Mouse (Mus musculus): ENCODE data around the gene Olfr385. TPM values are rescaled to one million over a fixed set of nuclear protein-coding genes. Genes with fewer than 3 reads are reported as not detected.
"Not testable (repeated sequence)": the region's sequence is repeated elsewhere in the genome, so short reads cannot be mapped to it uniquely, and the experiment has no call there.

Olfr385 gene
- not detected in 2 replicates for polyA plus RNA-seq (2015; fragmentation: Nextera tagmentation; extraction: Ambion mirVana)

DNA sequence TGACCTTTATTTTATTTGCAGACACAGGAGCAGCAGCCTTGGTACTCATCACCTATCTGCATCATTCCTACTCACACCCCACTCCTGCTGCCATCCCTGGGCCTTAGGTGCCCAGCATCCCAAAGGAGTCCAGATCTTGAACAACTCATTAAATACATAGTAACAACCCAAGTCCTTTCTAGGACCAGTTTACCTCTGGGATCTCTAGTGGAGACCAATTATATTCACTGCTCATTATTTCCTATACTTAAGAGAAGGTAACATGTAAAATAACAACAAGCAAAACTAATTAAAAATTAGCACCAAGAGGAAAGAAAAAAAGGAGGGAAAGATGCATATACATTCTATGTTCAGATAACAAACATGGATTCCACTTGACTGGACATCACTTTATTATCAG is at the start of gene Olfr385:
Gene Olfr385, minus strand, starts transcription at position 101 of the 400 bp plus-strand sequence.
- H3K9me3 ChIP-seq (ENCODE audit: control insufficient read depth, low read length): no peaks in the 10 kb centered on the region

DNA sequence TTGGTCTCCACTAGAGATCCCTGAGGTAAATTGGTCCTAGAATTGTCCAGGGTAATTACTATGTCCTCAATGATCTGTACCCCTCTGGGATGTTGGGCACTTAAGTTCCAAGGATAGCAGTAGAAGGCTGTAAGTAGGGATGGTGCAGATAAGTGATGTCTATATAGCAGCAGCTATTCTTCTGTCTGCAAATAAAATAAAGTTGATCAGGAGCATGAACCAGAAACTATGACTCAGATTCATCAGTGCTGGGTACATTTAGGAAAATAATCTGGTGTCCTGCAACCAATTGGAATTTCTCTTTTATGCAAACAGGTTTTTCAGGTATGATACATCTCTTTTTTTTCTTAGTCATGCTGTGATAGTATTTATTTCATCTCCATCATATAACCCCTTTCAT is 5.5 kb upstream of the Olfr385 start, which contains the start of gene Olfr384:
Gene Olfr384, plus strand, starts transcription at position 301 of the 400 bp plus-strand sequence.
- Histone ChIP-seq H3K9ac (ENCODE audit: low read length) (no peak within 1 kb of the TSS), H3K36me3 (ENCODE audit: control insufficient read depth, insufficient read depth, low read length) (no peaks in the 10 kb centered on the region), H3K27ac (ENCODE audit: low read length) (no peak within 1 kb of the TSS), H3K27me3 (ENCODE audit: control insufficient read depth, insufficient read depth, low read depth, low read length) (no peaks in the 10 kb centered on the region), H3K4me3 (ENCODE audit: low read length) (no peak within 1 kb of the TSS), H3K4me2 (ENCODE audit: low read depth, low read length) (no peak within 1 kb of the TSS), H3K9me3 (ENCODE audit: control insufficient read depth, low read length) (no peaks in the 10 kb centered on the region), H3K4me1 (replicated peaks; ENCODE audit: control insufficient read depth, insufficient read depth, low read length) (no peaks in the 10 kb centered on the region)
- ATAC-seq (ENCODE audit: low read depth): no peak

More for the DNA sequence above, at the start of gene Olfr385:
- H3K27ac ChIP-seq (ENCODE audit: low read length): no peak within 1 kb of the TSS
- H3K9ac ChIP-seq (ENCODE audit: low read length): no peak within 1 kb of the TSS
- H3K4me3 ChIP-seq (ENCODE audit: low read length): no peak within 1 kb of the TSS
- no peak within 1 kb of the TSS for H3K4me2 ChIP-seq (ENCODE audit: low read depth, low read length)
- no peaks in the 10 kb centered on the region for H3K27me3 ChIP-seq (ENCODE audit: control insufficient read depth, insufficient read depth, low read depth, low read length)
- H3K36me3 ChIP-seq (ENCODE audit: control insufficient read depth, insufficient read depth, low read length): no peaks in the 10 kb centered on the region
- no peak for ATAC-seq (ENCODE audit: low read depth)
- no peaks in the 10 kb centered on the region for H3K4me1 ChIP-seq (replicated peaks; ENCODE audit: control insufficient read depth, insufficient read depth, low read length)

DNA sequence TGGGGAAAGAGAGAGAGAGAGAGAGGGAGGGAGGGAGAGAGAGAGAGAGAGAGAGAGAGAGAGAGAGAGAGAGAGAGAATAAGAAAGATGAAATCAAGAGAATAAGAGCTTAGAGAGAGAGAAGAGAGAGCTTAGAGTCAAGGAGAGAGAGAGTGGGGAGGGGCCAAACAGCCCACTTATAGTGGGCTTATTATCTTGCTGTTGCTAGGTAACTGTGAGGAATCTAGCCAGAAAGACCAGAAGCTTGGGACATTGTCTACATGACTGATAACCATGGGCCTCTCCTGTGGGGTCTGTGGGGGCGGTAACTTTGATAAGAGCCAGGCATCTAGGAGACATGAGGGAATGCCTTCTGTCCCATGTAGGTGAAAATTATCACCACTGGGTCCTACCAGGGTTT is 9.6 kb downstream of the Olfr385 start:
- H3K9me3 ChIP-seq (ENCODE audit: control insufficient read depth, low read length); H3K36me3 ChIP-seq (ENCODE audit: control insufficient read depth, insufficient read depth, low read length); H3K4me2 ChIP-seq (ENCODE audit: low read depth, low read length); H3K9ac ChIP-seq (ENCODE audit: low read length); H3K4me3 ChIP-seq (ENCODE audit: low read length); ATAC-seq (ENCODE audit: low read depth); H3K27ac ChIP-seq (ENCODE audit: low read length); H3K27me3 ChIP-seq (ENCODE audit: control insufficient read depth, insufficient read depth, low read depth, low read length); H3K4me1 ChIP-seq (replicated peaks; ENCODE audit: control insufficient read depth, insufficient read depth, low read length): not testable (repeated sequence)
- 75% methylated on average over 1 of the region's 1 CpGs for WGBS

DNA sequence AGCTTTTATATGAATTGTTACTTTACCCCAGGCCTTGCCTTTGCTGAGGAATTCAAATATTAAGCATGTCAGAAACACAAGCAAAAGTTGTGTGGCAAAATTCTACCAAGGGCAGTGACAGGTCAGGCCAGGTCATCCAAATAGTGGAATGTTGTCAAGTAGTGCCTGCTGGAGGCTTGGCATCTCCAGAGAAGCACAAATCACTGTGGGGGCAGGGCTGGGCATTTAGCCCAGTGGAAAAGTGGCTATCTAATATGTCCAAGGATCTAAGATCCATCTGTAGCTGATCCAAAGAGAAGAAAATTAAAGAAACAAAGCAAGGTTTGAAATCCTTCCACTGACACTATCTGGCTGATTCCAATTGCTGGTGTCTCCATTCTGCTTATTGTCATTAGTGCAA is 12.9 kb downstream of the Olfr385 start:
- no peak overlapping the region for H3K4me2 ChIP-seq (ENCODE audit: low read depth, low read length)
- H3K4me1 ChIP-seq (replicated peaks; ENCODE audit: control insufficient read depth, insufficient read depth, low read length): no peaks in the 10 kb centered on the region
- H3K9me3 ChIP-seq (ENCODE audit: control insufficient read depth, low read length): no peaks in the 10 kb centered on the region; the same call in 1 of the 2 replicates
- H3K27ac ChIP-seq (ENCODE audit: low read length): no peak overlapping the region
- no peaks in the 10 kb centered on the region for H3K36me3 ChIP-seq (ENCODE audit: control insufficient read depth, insufficient read depth, low read length)
- H3K27me3 ChIP-seq (ENCODE audit: control insufficient read depth, insufficient read depth, low read depth, low read length): no peaks in the 10 kb centered on the region
- no peak overlapping the region for H3K9ac ChIP-seq (ENCODE audit: low read length)
- ATAC-seq (ENCODE audit: low read depth): no peak
- no peak overlapping the region for H3K4me3 ChIP-seq (ENCODE audit: low read length)

Other genes with a start within 250 kb of the Olfr385 start
- gene Olfr20, start 242.2 kb downstream of the Olfr385 start, polyA plus RNA-seq (2015; fragmentation: Nextera tagmentation; extraction: Ambion mirVana): not detected in 2 replicates
- gene Olfr376, start 221.8 kb downstream of the Olfr385 start, polyA plus RNA-seq (2015; fragmentation: Nextera tagmentation; extraction: Ambion mirVana): not detected in 2 replicates
- gene Olfr1, start 193.4 kb downstream of the Olfr385 start, polyA plus RNA-seq (2015; fragmentation: Nextera tagmentation; extraction: Ambion mirVana): not detected in 2 replicates
- gene Olfr378, start 164.5 kb downstream of the Olfr385 start, polyA plus RNA-seq (2015; fragmentation: Nextera tagmentation; extraction: Ambion mirVana): not detected in 2 replicates
- not detected in 2 replicates for gene Olfr380, start 135.5 kb downstream of the Olfr385 start, polyA plus RNA-seq (2015; fragmentation: Nextera tagmentation; extraction: Ambion mirVana)
- not detected in 2 replicates for gene Olfr381, start 101.4 kb downstream of the Olfr385 start, polyA plus RNA-seq (2015; fragmentation: Nextera tagmentation; extraction: Ambion mirVana)
- not detected in 2 replicates for gene Olfr382, start 75.8 kb downstream of the Olfr385 start, polyA plus RNA-seq (2015; fragmentation: Nextera tagmentation; extraction: Ambion mirVana)
- gene Olfr384, start 5.6 kb upstream of the Olfr385 start, polyA plus RNA-seq (2015; fragmentation: Nextera tagmentation; extraction: Ambion mirVana): not detected in 2 replicates
- gene Zfp735, start 95.8 kb upstream of the Olfr385 start, polyA plus RNA-seq (2015; fragmentation: Nextera tagmentation; extraction: Ambion mirVana): not detected in 2 replicates
- gene Olfr389, start 187.7 kb upstream of the Olfr385 start, polyA plus RNA-seq (2015; fragmentation: Nextera tagmentation; extraction: Ambion mirVana): not detected in 2 replicates
- not detected in 2 replicates for gene Olfr390, start 190.0 kb upstream of the Olfr385 start, polyA plus RNA-seq (2015; fragmentation: Nextera tagmentation; extraction: Ambion mirVana)
- gene Olfr391-ps, start 210.0 kb upstream of the Olfr385 start, polyA plus RNA-seq (2015; fragmentation: Nextera tagmentation; extraction: Ambion mirVana): not detected in 2 replicates
- gene Olfr392, start 224.0 kb upstream of the Olfr385 start, polyA plus RNA-seq (2015; fragmentation: Nextera tagmentation; extraction: Ambion mirVana): not detected in 2 replicates